Mouse (Mus musculus) E14TG2a.4 (cell line): ENCODE measurements at regions not wholly inside any gene's neighbourhood (a gene's known extent, or its start where the extent isn't known, plus 50 kb on each side); places are given as distances from the start of the nearest gene placed in this dataset.

Source experiments
- CTCF ChIP-seq: conservative IDR thresholded peaks from 2 replicates; pipeline ENCODE4 v1.5.1; 2014; ENCODE audit warnings: low read length
- NANOG ChIP-seq: IDR thresholded peaks from 2 replicates; pipeline ENCODE4 v1.6.1; 2014; ENCODE audit warnings: borderline replicate concordance, low read length, mixed read lengths

DNA sequence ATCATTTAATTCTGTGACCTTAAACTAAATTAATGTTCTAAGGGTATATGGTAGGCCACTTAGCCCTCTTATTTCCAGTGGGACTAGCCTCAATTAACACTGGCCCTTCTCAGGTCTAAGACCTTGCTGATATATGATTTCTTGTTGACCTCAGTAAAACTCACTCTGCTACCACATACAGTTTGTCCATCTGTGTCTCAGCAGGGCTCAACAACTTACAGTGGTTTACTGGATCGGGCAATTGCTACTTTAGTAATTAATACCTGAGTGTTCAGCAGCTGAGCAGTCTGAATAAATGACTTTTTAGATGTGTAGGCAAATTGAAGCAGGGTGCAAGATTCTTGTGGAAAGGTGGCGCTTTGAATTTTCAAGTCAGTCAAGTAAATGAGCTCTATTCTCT lies 222.5 kb downstream of the Grxcr1 start:
- TF ChIP-seq CTCF (no peak), NANOG (no peak)
